Mouse (Mus musculus): Measurements from ENCODE around the gene Shc3. TPM values are rescaled to one million over a fixed set of nuclear protein-coding genes. Genes with fewer than 3 reads are reported as not detected.

The Shc3 gene
- polyA plus RNA-seq, 1 experiment from 2014 or later, result 2.5 TPM

GRCm38 (mm10) chr13:51420861-51421260, 148.4 kb downstream of the Shc3 start:
- 85% methylated on average over 9 of the region's 9 CpGs for WGBS
- no peak for DNase-seq (ENCODE audit: low spot score)
- H3K9ac ChIP-seq (replicated peaks; ENCODE audit: low read length), result no peak overlapping the region
- no peak for ATAC-seq (replicated peaks; ENCODE audit: insufficient number of reproducible peaks, low FRiP score, low TSS enrichment, low read depth)
- H3K4me2 ChIP-seq (ENCODE audit: low read depth, low read length), result no peak overlapping the region
- H3K4me1 ChIP-seq (ENCODE audit: control insufficient read depth, insufficient read depth, low read length), result no peaks in the 10 kb centered on the region
- peaks cover 5% of the 10 kb centered on the region for H3K36me3 ChIP-seq (replicated peaks; ENCODE audit: control insufficient read depth, insufficient read depth, low read depth, low read length)
- H3K4me3 ChIP-seq (ENCODE audit: low read depth, low read length), result no peak overlapping the region
- H3K27ac ChIP-seq (replicated peaks; ENCODE audit: low read depth, low read length), result no peak overlapping the region
- no peaks in the 10 kb centered on the region for H3K27me3 ChIP-seq (ENCODE audit: control insufficient read depth, insufficient read depth, low read length)
- H3K9me3 ChIP-seq (replicated peaks; ENCODE audit: control insufficient read depth, low read length), result no peaks in the 10 kb centered on the region

GRCm38 (mm10) chr13:51419501-51419900, 149.7 kb downstream of the Shc3 start:
- no peak overlapping the region for H3K4me3 ChIP-seq (ENCODE audit: low read depth, low read length)

GRCm38 (mm10) chr13:51418942-51419451, 150.2 kb downstream of the Shc3 start:
- Histone ChIP-seq H3K4me3 (ENCODE audit: low read depth, low read length) (no peak overlapping the region), H3K27ac (replicated peaks; ENCODE audit: low read depth, low read length) (no peak overlapping the region), H3K27me3 (ENCODE audit: control insufficient read depth, insufficient read depth, low read length) (no peaks in the 10 kb centered on the region), H3K9ac (replicated peaks; ENCODE audit: low read length) (no peak overlapping the region), H3K36me3 (replicated peaks; ENCODE audit: control insufficient read depth, insufficient read depth, low read depth, low read length) (peaks cover 5% of the 10 kb centered on the region), H3K9me3 (replicated peaks; ENCODE audit: control insufficient read depth, low read length) (no peaks in the 10 kb centered on the region), H3K4me2 (ENCODE audit: low read depth, low read length) (no peak overlapping the region), H3K4me1 (ENCODE audit: control insufficient read depth, insufficient read depth, low read length) (no peaks in the 10 kb centered on the region)
- ATAC-seq (replicated peaks; ENCODE audit: insufficient number of reproducible peaks, low FRiP score, low TSS enrichment, low read depth), result peak; percentile 38
- 79% methylated on average over 19 of the region's 19 CpGs for WGBS
- DNase-seq (ENCODE audit: low spot score), result no peak

More at GRCm38 (mm10) chr13:51419501-51419900, 149.7 kb downstream of the Shc3 start:
- Histone ChIP-seq H3K27ac (replicated peaks; ENCODE audit: low read depth, low read length) (no peak overlapping the region), H3K36me3 (replicated peaks; ENCODE audit: control insufficient read depth, insufficient read depth, low read depth, low read length) (peaks cover 5% of the 10 kb centered on the region), H3K4me2 (ENCODE audit: low read depth, low read length) (no peak overlapping the region), H3K9me3 (replicated peaks; ENCODE audit: control insufficient read depth, low read length) (no peaks in the 10 kb centered on the region), H3K27me3 (ENCODE audit: control insufficient read depth, insufficient read depth, low read length) (no peaks in the 10 kb centered on the region), H3K4me1 (ENCODE audit: control insufficient read depth, insufficient read depth, low read length) (no peaks in the 10 kb centered on the region), H3K9ac (replicated peaks; ENCODE audit: low read length) (no peak overlapping the region)
- 91% methylated on average over 15 of the region's 15 CpGs for WGBS
- ATAC-seq (replicated peaks; ENCODE audit: insufficient number of reproducible peaks, low FRiP score, low TSS enrichment, low read depth), result no peak
- DNase-seq (ENCODE audit: low spot score), result no peak

- 6% methylated on average over 20 of the region's 20 CpGs for WGBS
- no peak overlapping the region for H3K4me3 ChIP-seq (ENCODE audit: low read depth, low read length)
- H3K9ac ChIP-seq (replicated peaks; ENCODE audit: low read length), result peak overlapping the region; percentile 47
- peak overlapping the region; percentile 70 for H3K27ac ChIP-seq (replicated peaks; ENCODE audit: low read depth, low read length)
- peak; percentile 97 for DNase-seq (ENCODE audit: low spot score)
- peak; percentile 61 for ATAC-seq (replicated peaks; ENCODE audit: insufficient number of reproducible peaks, low FRiP score, low TSS enrichment, low read depth)
- no peaks in the 10 kb centered on the region for H3K4me1 ChIP-seq (ENCODE audit: control insufficient read depth, insufficient read depth, low read length)
- no peaks in the 10 kb centered on the region for H3K27me3 ChIP-seq (ENCODE audit: control insufficient read depth, insufficient read depth, low read length)
- no peaks in the 10 kb centered on the region for H3K9me3 ChIP-seq (replicated peaks; ENCODE audit: control insufficient read depth, low read length)
- peak overlapping the region; percentile 2 for H3K4me2 ChIP-seq (ENCODE audit: low read depth, low read length)
- peaks cover 5% of the 10 kb centered on the region for H3K36me3 ChIP-seq (replicated peaks; ENCODE audit: control insufficient read depth, insufficient read depth, low read depth, low read length)
Measured at GRCm38 (mm10) chr13:51418268-51418941, 150.8 kb downstream of the Shc3 start.

GRCm38 (mm10) chr13:51417796-51418195, 151.4 kb downstream of the Shc3 start:
- peak overlapping the region; percentile 70 for H3K27ac ChIP-seq (replicated peaks; ENCODE audit: low read depth, low read length)
- peak overlapping the region; percentile 30; the same call in 1 of the 2 replicates for H3K4me2 ChIP-seq (ENCODE audit: low read depth, low read length)
- ATAC-seq (replicated peaks; ENCODE audit: insufficient number of reproducible peaks, low FRiP score, low TSS enrichment, low read depth), result no peak
- peaks cover 4% of the 10 kb centered on the region; the same call in 1 of the 2 replicates for H3K4me1 ChIP-seq (ENCODE audit: control insufficient read depth, insufficient read depth, low read length)
- DNase-seq (ENCODE audit: low spot score), result no peak
- no peaks in the 10 kb centered on the region for H3K9me3 ChIP-seq (replicated peaks; ENCODE audit: control insufficient read depth, low read length)
- peaks cover 5% of the 10 kb centered on the region for H3K36me3 ChIP-seq (replicated peaks; ENCODE audit: control insufficient read depth, insufficient read depth, low read depth, low read length)
- H3K4me3 ChIP-seq (ENCODE audit: low read depth, low read length), result no peak overlapping the region
- H3K27me3 ChIP-seq (ENCODE audit: control insufficient read depth, insufficient read depth, low read length), result no peaks in the 10 kb centered on the region
- H3K9ac ChIP-seq (replicated peaks; ENCODE audit: low read length), result peak overlapping the region; percentile 47
- 56% methylated on average over 6 of the region's 6 CpGs for WGBS

- peaks cover 5% of the 10 kb centered on the region; the same call in 1 of the 2 replicates for H3K36me3 ChIP-seq (replicated peaks; ENCODE audit: control insufficient read depth, insufficient read depth, low read depth, low read length)
- ATAC-seq (replicated peaks; ENCODE audit: insufficient number of reproducible peaks, low FRiP score, low TSS enrichment, low read depth), result no peak
- H3K27ac ChIP-seq (replicated peaks; ENCODE audit: low read depth, low read length), result no peak overlapping the region
- DNase-seq (ENCODE audit: low spot score), result no peak
- WGBS, result 91% methylated on average over 11 of the region's 11 CpGs
- H3K4me2 ChIP-seq (ENCODE audit: low read depth, low read length), result no peak overlapping the region
- no peaks in the 10 kb centered on the region for H3K27me3 ChIP-seq (ENCODE audit: control insufficient read depth, insufficient read depth, low read length)
- H3K4me3 ChIP-seq (ENCODE audit: low read depth, low read length), result no peak overlapping the region
- no peaks in the 10 kb centered on the region for H3K9me3 ChIP-seq (replicated peaks; ENCODE audit: control insufficient read depth, low read length)
- H3K9ac ChIP-seq (replicated peaks; ENCODE audit: low read length), result no peak overlapping the region
- H3K4me1 ChIP-seq (ENCODE audit: control insufficient read depth, insufficient read depth, low read length), result peaks cover 9% of the 10 kb centered on the region
Measured at GRCm38 (mm10) chr13:51416727-51417126, 152.5 kb downstream of the Shc3 start.

- Histone ChIP-seq H3K4me3 (ENCODE audit: low read depth, low read length) (no peak overlapping the region), H3K27me3 (ENCODE audit: control insufficient read depth, insufficient read depth, low read length) (no peaks in the 10 kb centered on the region), H3K4me1 (ENCODE audit: control insufficient read depth, insufficient read depth, low read length) (peaks cover 9% of the 10 kb centered on the region), H3K36me3 (replicated peaks; ENCODE audit: control insufficient read depth, insufficient read depth, low read depth, low read length) (no peaks in the 10 kb centered on the region; the same call in 1 of the 2 replicates), H3K9me3 (replicated peaks; ENCODE audit: control insufficient read depth, low read length) (no peaks in the 10 kb centered on the region), H3K9ac (replicated peaks; ENCODE audit: low read length) (no peak overlapping the region), H3K27ac (replicated peaks; ENCODE audit: low read depth, low read length) (no peak overlapping the region), H3K4me2 (ENCODE audit: low read depth, low read length) (no peak overlapping the region)
- 73% methylated on average over 3 of the region's 3 CpGs for WGBS
- ATAC-seq (replicated peaks; ENCODE audit: insufficient number of reproducible peaks, low FRiP score, low TSS enrichment, low read depth), result no peak
- no peak for DNase-seq (ENCODE audit: low spot score)
Measured at GRCm38 (mm10) chr13:51413461-51413860, 155.8 kb downstream of the Shc3 start.

GRCm38 (mm10) chr13:51411696-51412430, 157.4 kb downstream of the Shc3 start:
- Histone ChIP-seq H3K27ac (replicated peaks; ENCODE audit: low read depth, low read length) (peak overlapping the region; percentile 75), H3K4me2 (ENCODE audit: low read depth, low read length) (peak overlapping the region; percentile 67), H3K27me3 (ENCODE audit: control insufficient read depth, insufficient read depth, low read length) (no peaks in the 10 kb centered on the region), H3K9ac (replicated peaks; ENCODE audit: low read length) (peak overlapping the region; percentile 35), H3K9me3 (replicated peaks; ENCODE audit: control insufficient read depth, low read length) (no peaks in the 10 kb centered on the region), H3K4me1 (ENCODE audit: control insufficient read depth, insufficient read depth, low read length) (peaks cover 14% of the 10 kb centered on the region), H3K36me3 (replicated peaks; ENCODE audit: control insufficient read depth, insufficient read depth, low read depth, low read length) (no peaks in the 10 kb centered on the region; the same call in 1 of the 2 replicates), H3K4me3 (ENCODE audit: low read depth, low read length) (peak overlapping the region; percentile 65)
- WGBS, result 16% methylated on average over 12 of the region's 12 CpGs
- ATAC-seq (replicated peaks; ENCODE audit: insufficient number of reproducible peaks, low FRiP score, low TSS enrichment, low read depth), result no peak
- peak; percentile 83 for DNase-seq (ENCODE audit: low spot score)

Data from embryonic facial prominence, embryonic 11.5 days (tissue).